Mouse (Mus musculus) hindbrain, embryonic 11.5 days (tissue): ENCODE results near the gene Hist3h2a. TPM values are rescaled to one million over a fixed set of nuclear protein-coding genes. Genes with fewer than 3 reads are reported as not detected.

Experiments
- ATAC-seq: fragments of 200-750 bp; cut with Nextera tagmentation; 2 replicates; pipeline ENCODE4 v1.8.0; 2017; ENCODE audit warnings: mild to moderate bottlenecking, moderate TSS enrichment, moderate library complexity; ENCODE audit not compliant: low FRiP score
- DNase-seq: peaks from one replicate; pipeline ENCODE4 v3.0.0-alpha.2; 2015; ENCODE audit warnings: low spot score
- H3K27ac ChIP-seq: fragments of 300-500 bp; sonication (generic); 2 replicates; pipeline ENCODE4 v1.5.1; 2014; ENCODE audit warnings: mild to moderate bottlenecking, low read depth, low read length
- H3K27me3 ChIP-seq: fragments of 300-500 bp; sonication (generic); 2 replicates; pipeline ENCODE4 v1.6.1; 2014; ENCODE audit warnings: mild to moderate bottlenecking, low read length, moderate library complexity, mixed read lengths; ENCODE audit not compliant: control insufficient read depth, insufficient read depth
- H3K36me3 ChIP-seq: fragments of 300-500 bp; sonication (generic); 2 replicates; pipeline ENCODE4 v1.6.1; 2014; ENCODE audit warnings: mild to moderate bottlenecking, low read length, moderate library complexity, mixed read lengths; ENCODE audit not compliant: control insufficient read depth, insufficient read depth
- H3K4me1 ChIP-seq: fragments of 300-500 bp; sonication (generic); replicated peaks from 2 replicates; pipeline ENCODE4 v1.6.1; 2014; ENCODE audit warnings: low read length, mixed read lengths; ENCODE audit not compliant: control insufficient read depth, insufficient read depth
- H3K4me2 ChIP-seq: fragments of 300-500 bp; sonication (generic); replicated peaks from 2 replicates; pipeline ENCODE4 v1.6.1; 2014; ENCODE audit warnings: mild to moderate bottlenecking, low read depth, low read length
- H3K4me3 ChIP-seq: fragments of 300-500 bp; sonication (generic); 2 replicates; pipeline ENCODE4 v1.5.1; 2014; ENCODE audit warnings: low read depth, low read length
- H3K9ac ChIP-seq: fragments of 300-500 bp; sonication (generic); 2 replicates; pipeline ENCODE4 v1.6.1; 2014; ENCODE audit warnings: low read depth, low read length
- H3K9me3 ChIP-seq: fragments of 300-500 bp; sonication (generic); 2 replicates; pipeline ENCODE4 v1.6.1; 2016; ENCODE audit warnings: low read length; ENCODE audit not compliant: control insufficient read depth
- WGBS: fragments of 180-500 bp; shearing (Covaris S2); extraction: QIAGEN DNeasy Blood & Tissue Kit; methylation state at CpG from one replicate; pipeline ENCODE4 v1.1.7; 2014; 5-methylcytosine and 5-hydroxymethylcytosine counted together
- polyA plus RNA-seq: library from polyadenylated mRNA; unstranded; fragments of >200 nt; fragmentation: Nextera tagmentation; extraction: Ambion mirVana; gene quantifications from 2 replicates; pipeline ENCODE4 v1.2.1, GENCODE M21; 2014

The Hist3h2a gene
- polyA plus RNA-seq, 1 experiment from 2014 or later = 71.2 TPM

- ATAC-seq = no peak
- H3K9ac ChIP-seq = no peak overlapping the region
- H3K9me3 ChIP-seq = no peaks in the 10 kb centered on the region
- no peak for DNase-seq
- 92% methylated on average over 2 of the region's 3 CpGs for WGBS
- H3K4me3 ChIP-seq = no peak overlapping the region
- H3K4me2 ChIP-seq = no peak overlapping the region
- H3K36me3 ChIP-seq = peaks cover 2% of the 10 kb centered on the region; the same call in 1 of the 2 replicates
- no peaks in the 10 kb centered on the region for H3K4me1 ChIP-seq
- no peaks in the 10 kb centered on the region for H3K27me3 ChIP-seq
- H3K27ac ChIP-seq = no peak overlapping the region
Measured at GRCm38 (mm10) chr11:58926651-58927050, 27.8 kb upstream of the Hist3h2a start.

DNA sequence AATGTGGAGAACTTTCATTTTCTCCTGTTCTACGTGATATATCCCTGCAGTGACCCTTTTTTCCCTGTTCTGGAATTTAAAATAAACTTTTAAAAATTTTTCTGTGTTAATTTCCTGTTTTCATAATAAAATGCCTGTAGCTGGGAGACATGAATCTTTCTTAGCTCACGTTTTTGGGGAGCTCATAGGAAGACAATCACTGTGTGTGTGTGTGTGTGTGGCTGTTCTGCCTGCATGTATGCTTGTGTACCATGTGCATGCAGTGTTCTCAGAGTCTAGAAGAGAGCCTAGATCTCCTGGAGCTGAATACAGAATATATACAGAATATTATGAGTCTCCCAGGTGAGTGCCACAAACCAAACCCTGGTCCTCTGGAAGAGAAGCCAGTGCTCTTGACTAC is 27.4 kb upstream of the Hist3h2a start:
- H3K4me2 ChIP-seq = no peak overlapping the region
- no peak for ATAC-seq
- no peak overlapping the region for H3K4me3 ChIP-seq
- H3K27me3 ChIP-seq = no peaks in the 10 kb centered on the region
- H3K4me1 ChIP-seq = no peaks in the 10 kb centered on the region
- DNase-seq = no peak
- no peak overlapping the region for H3K9ac ChIP-seq
- H3K9me3 ChIP-seq = no peaks in the 10 kb centered on the region
- peaks cover 4% of the 10 kb centered on the region; the same call in 1 of the 2 replicates for H3K36me3 ChIP-seq
- H3K27ac ChIP-seq = no peak overlapping the region
- WGBS = 84% methylated on average over 2 of the region's 2 CpGs

DNA sequence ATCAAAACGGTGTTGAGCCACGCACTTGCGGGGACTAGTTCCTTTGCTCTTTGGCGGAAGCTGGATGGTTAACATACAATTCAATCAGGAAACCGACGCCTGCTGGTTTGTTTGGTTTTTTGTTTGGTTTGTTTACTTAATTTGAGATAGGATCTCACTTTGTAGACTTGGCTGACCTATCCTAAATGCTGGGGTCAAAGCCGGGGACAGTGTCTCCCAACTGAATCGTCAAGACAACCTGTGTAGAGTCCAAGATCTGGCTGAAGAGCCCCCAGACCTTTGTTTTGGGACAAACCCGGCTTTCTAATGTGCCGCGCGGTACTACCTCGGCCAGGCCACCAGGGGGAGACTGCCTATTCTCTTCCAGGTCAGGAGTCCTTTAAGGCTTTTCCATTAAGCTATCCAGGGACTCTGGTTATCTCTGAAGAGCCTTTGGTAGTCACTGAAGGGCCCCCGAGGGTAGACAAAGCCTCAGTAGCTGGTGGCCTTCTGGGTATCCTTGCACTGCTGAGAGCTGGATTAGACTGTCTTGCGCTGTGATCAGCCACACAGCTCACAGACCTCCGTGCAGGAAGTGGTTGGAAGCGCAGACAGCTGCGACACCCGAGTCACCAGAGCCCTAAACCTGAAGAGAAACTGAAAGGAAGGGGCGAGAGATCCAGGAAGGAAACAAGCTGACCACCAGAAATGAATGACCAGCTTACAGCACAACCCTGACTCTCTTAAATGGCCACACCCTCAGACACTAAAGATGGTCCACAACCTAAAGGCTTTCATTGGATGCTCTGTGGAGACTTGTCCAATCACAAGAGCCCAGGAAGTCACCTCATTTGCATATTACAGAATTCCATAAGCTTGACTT is 26.5 kb upstream of the Hist3h2a start:
- H3K9me3 ChIP-seq = no peaks in the 10 kb centered on the region
- peak; percentile 56 for ATAC-seq
- no peak overlapping the region for H3K4me2 ChIP-seq
- DNase-seq = peak; percentile 84
- WGBS = 36% methylated on average over 20 of the region's 20 CpGs
- no peaks in the 10 kb centered on the region for H3K27me3 ChIP-seq
- H3K9ac ChIP-seq = 0 out of 2 replicates have a peak overlapping the region, but pooled peaks have one; percentile 19
- H3K36me3 ChIP-seq = peaks cover 4% of the 10 kb centered on the region
- H3K4me1 ChIP-seq = no peaks in the 10 kb centered on the region
- 0 out of 2 replicates have a peak overlapping the region, but pooled peaks have one; percentile 6 for H3K4me3 ChIP-seq
- H3K27ac ChIP-seq = peak overlapping the region; percentile 30; the same call in 1 of the 2 replicates

GRCm38 (mm10) chr11:58929055-58929454 is 25.4 kb upstream of the Hist3h2a start:
- ATAC-seq (no peak), DNase-seq (no peak)
- H3K4me2 ChIP-seq = no peak overlapping the region
- H3K9me3 ChIP-seq = no peaks in the 10 kb centered on the region
- H3K27me3 ChIP-seq = no peaks in the 10 kb centered on the region
- no peak overlapping the region for H3K9ac ChIP-seq
- WGBS = 80% methylated on average over 4 of the region's 4 CpGs
- H3K36me3 ChIP-seq = peaks cover 10% of the 10 kb centered on the region
- H3K27ac ChIP-seq = no peak overlapping the region
- H3K4me3 ChIP-seq = no peak overlapping the region
- no peaks in the 10 kb centered on the region for H3K4me1 ChIP-seq

DNA sequence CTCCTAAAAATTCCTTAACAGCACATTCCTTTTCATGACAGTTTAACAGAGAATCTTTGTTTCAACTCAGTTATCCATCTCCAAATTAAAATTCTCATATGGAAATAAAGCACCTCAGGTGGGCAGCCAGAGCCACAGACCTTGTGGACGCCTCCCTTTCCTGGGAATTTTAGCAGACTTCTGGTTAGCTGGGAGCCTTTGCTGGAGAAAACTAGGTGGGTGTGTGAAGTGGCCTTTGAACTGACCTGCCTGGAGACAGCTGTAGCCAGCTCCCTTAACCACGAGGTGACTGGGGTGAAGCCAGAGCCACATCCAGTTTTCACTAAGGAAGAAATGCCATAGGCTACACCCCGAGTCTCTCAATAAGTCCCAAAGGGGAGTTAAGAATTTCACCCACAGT is 24.8 kb upstream of the Hist3h2a start:
- 68% methylated on average over 3 of the region's 3 CpGs for WGBS
- H3K4me2 ChIP-seq = no peak overlapping the region
- peaks cover 10% of the 10 kb centered on the region for H3K36me3 ChIP-seq
- H3K9me3 ChIP-seq = no peaks in the 10 kb centered on the region
- DNase-seq (no peak), ATAC-seq (no peak)
- H3K4me3 ChIP-seq = no peak overlapping the region
- H3K27ac ChIP-seq = no peak overlapping the region
- H3K9ac ChIP-seq = no peak overlapping the region
- H3K27me3 ChIP-seq = no peaks in the 10 kb centered on the region
- no peaks in the 10 kb centered on the region for H3K4me1 ChIP-seq

GRCm38 (mm10) chr11:58930254-58930653 is 24.2 kb upstream of the Hist3h2a start:
- 95% methylated on average over 3 of the region's 3 CpGs for WGBS
- Histone ChIP-seq H3K27ac (no peak overlapping the region), H3K4me3 (no peak overlapping the region), H3K9ac (no peak overlapping the region), H3K27me3 (no peaks in the 10 kb centered on the region), H3K4me2 (no peak overlapping the region), H3K4me1 (no peaks in the 10 kb centered on the region), H3K36me3 (peaks cover 10% of the 10 kb centered on the region), H3K9me3 (no peaks in the 10 kb centered on the region)
- DNase-seq (no peak), ATAC-seq (no peak)

GRCm38 (mm10) chr11:58931576-58931975 is 22.9 kb upstream of the Hist3h2a start:
- 86% methylated on average over 4 of the region's 4 CpGs for WGBS

GRCm38 (mm10) chr11:58937909-58938308 is 16.6 kb upstream of the Hist3h2a start:
- DNase-seq = peak; percentile 55
- peak overlapping the region; percentile 88 for H3K27ac ChIP-seq
- H3K4me2 ChIP-seq = peak overlapping the region; percentile 82

More at GRCm38 (mm10) chr11:58931576-58931975, 22.9 kb upstream of the Hist3h2a start:
- peaks cover 12% of the 10 kb centered on the region for H3K36me3 ChIP-seq
- no peak for ATAC-seq
- H3K4me1 ChIP-seq = 0 out of 2 replicates have a peak, but pooled peaks cover 1% of the 10 kb centered on the region
- no peaks in the 10 kb centered on the region for H3K27me3 ChIP-seq
- H3K9me3 ChIP-seq = no peaks in the 10 kb centered on the region
- DNase-seq = no peak
- H3K4me3 ChIP-seq = no peak overlapping the region
- H3K9ac ChIP-seq = no peak overlapping the region
- H3K27ac ChIP-seq = no peak overlapping the region
- no peak overlapping the region for H3K4me2 ChIP-seq

More at GRCm38 (mm10) chr11:58937909-58938308, 16.6 kb upstream of the Hist3h2a start:
- WGBS = 1% methylated on average over 13 of the region's 13 CpGs
- Histone ChIP-seq H3K4me3 (peak overlapping the region; percentile 95), H3K36me3 (peaks cover 9% of the 10 kb centered on the region), H3K9me3 (no peaks in the 10 kb centered on the region), H3K27me3 (no peaks in the 10 kb centered on the region), H3K4me1 (0 out of 2 replicates have a peak, but pooled peaks cover 3% of the 10 kb centered on the region), H3K9ac (peak overlapping the region; percentile 96)
- peak; percentile 2; the same call in 1 of the 2 replicates for ATAC-seq
